Mouse (Mus musculus) lung, embryonic 14.5 days (tissue): ENCODE measurements around the gene a. TPM values are rescaled to one million over a fixed set of nuclear protein-coding genes. Genes with fewer than 3 reads are reported as not detected.
"Not testable (repeated sequence)": the region's sequence is repeated elsewhere in the genome, so short reads cannot be mapped to it uniquely, and the experiment has no call there.

Source experiments
- ATAC-seq: fragments of 200-750 bp; cut with Nextera tagmentation; 2 replicates; pipeline ENCODE4 v1.8.0; 2017; ENCODE audit warnings: mild to moderate bottlenecking, moderate TSS enrichment, moderate library complexity; ENCODE audit not compliant: insufficient read depth
- DNase-seq: peaks from one replicate; pipeline ENCODE4 v3.0.0-alpha.2; 2015
- H3K27ac ChIP-seq: fragments of 300-500 bp; sonication (generic); 2 replicates; pipeline ENCODE4 v1.5.1; 2014; ENCODE audit warnings: low read depth, mild to moderate bottlenecking, moderate library complexity
- H3K27me3 ChIP-seq: fragments of 300-500 bp; sonication (generic); 2 replicates; pipeline ENCODE4 v1.6.1; 2014; ENCODE audit warnings: low read length, control low read depth; ENCODE audit not compliant: insufficient read depth
- H3K36me3 ChIP-seq: fragments of 300-500 bp; sonication (generic); 2 replicates; pipeline ENCODE4 v1.6.1; 2014; ENCODE audit warnings: control low read depth; ENCODE audit not compliant: insufficient read depth
- H3K4me1 ChIP-seq: fragments of 300-500 bp; sonication (generic); 2 replicates; pipeline ENCODE4 v1.6.1; 2014; ENCODE audit warnings: antibody characterized with exemption, control low read depth; ENCODE audit not compliant: insufficient read depth
- H3K4me2 ChIP-seq: fragments of 300-500 bp; sonication (generic); 2 replicates; pipeline ENCODE4 v1.6.1; 2014; ENCODE audit warnings: mild to moderate bottlenecking
- H3K4me3 ChIP-seq: fragments of 300-500 bp; sonication (generic); 2 replicates; pipeline ENCODE4 v1.5.1; 2014; ENCODE audit warnings: low read depth, low read length
- H3K9ac ChIP-seq: fragments of 300-500 bp; sonication (generic); 2 replicates; pipeline ENCODE4 v1.6.1; 2014
- H3K9me3 ChIP-seq: fragments of 300-500 bp; sonication (generic); 2 replicates; pipeline ENCODE4 v1.6.1; 2016; ENCODE audit warnings: low read depth, low read length, control low read depth
- CTCF ChIP-seq: IDR thresholded peaks from 2 replicates; pipeline ENCODE4 v1.5.1; 2016; ENCODE audit warnings: antibody characterized with exemption, low read depth
- WGBS: fragments of 180-500 bp; shearing (Covaris S2); extraction: QIAGEN DNeasy Blood & Tissue Kit; methylation state at CpG from one replicate; pipeline ENCODE4 v1.1.7; 2014; 5-methylcytosine and 5-hydroxymethylcytosine counted together
- polyA plus RNA-seq: library from polyadenylated mRNA; unstranded; fragments of >200 nt; fragmentation: Nextera tagmentation; extraction: Ambion mirVana; gene quantifications from 2 replicates; pipeline ENCODE4 v1.2.1, GENCODE M21; 2014

Gene a
- polyA plus RNA-seq, 1 experiment from 2014 or later = not detected

- Histone ChIP-seq H3K4me3 (no peak overlapping the region), H3K4me1 (no peaks in the 10 kb centered on the region), H3K9ac (no peak overlapping the region), H3K4me2 (no peak overlapping the region), H3K36me3 (no peaks in the 10 kb centered on the region), H3K9me3 (no peaks in the 10 kb centered on the region), H3K27ac (no peak overlapping the region), H3K27me3 (no peaks in the 10 kb centered on the region)
- no peak for DNase-seq
- WGBS = 85% methylated on average over 3 of the region's 3 CpGs
- no peak for ATAC-seq
- TF ChIP-seq CTCF = no peak
Measured at GRCm38 (mm10) chr2:154902111-154902510, 110.9 kb downstream of the a start.

GRCm38 (mm10) chr2:154905796-154906195, 114.6 kb downstream of the a start:
- Histone ChIP-seq H3K9me3 (no peaks in the 10 kb centered on the region), H3K9ac (no peak overlapping the region), H3K27ac (no peak overlapping the region), H3K4me1 (no peaks in the 10 kb centered on the region), H3K27me3 (no peaks in the 10 kb centered on the region), H3K4me3 (no peak overlapping the region), H3K4me2 (no peak overlapping the region), H3K36me3 (no peaks in the 10 kb centered on the region)
- ATAC-seq (no peak), DNase-seq (no peak)
- no peak for TF ChIP-seq CTCF
- 47% methylated on average over 2 of the region's 2 CpGs for WGBS

GRCm38 (mm10) chr2:154908223-154908622, 117.0 kb downstream of the a start:
- WGBS = 34% methylated on average over 2 of the region's 2 CpGs

GRCm38 (mm10) chr2:154909789-154910188, 118.6 kb downstream of the a start:
- no peak overlapping the region for H3K4me2 ChIP-seq
- no peak overlapping the region for H3K4me3 ChIP-seq
- peak; percentile 20; the same call in 1 of the 2 replicates for TF ChIP-seq CTCF
- no peak overlapping the region for H3K9ac ChIP-seq
- DNase-seq (no peak), ATAC-seq (no peak)
- no peak overlapping the region for H3K27ac ChIP-seq
- no peaks in the 10 kb centered on the region for H3K9me3 ChIP-seq
- no peaks in the 10 kb centered on the region for H3K36me3 ChIP-seq
- WGBS = 78% methylated on average over 6 of the region's 6 CpGs
- H3K4me1 ChIP-seq = no peaks in the 10 kb centered on the region
- no peaks in the 10 kb centered on the region for H3K27me3 ChIP-seq

More at GRCm38 (mm10) chr2:154908223-154908622, 117.0 kb downstream of the a start:
- not testable (repeated sequence) for H3K9ac ChIP-seq, H3K4me1 ChIP-seq, ATAC-seq, H3K9me3 ChIP-seq, H3K4me3 ChIP-seq, DNase-seq, H3K36me3 ChIP-seq, H3K27me3 ChIP-seq, H3K4me2 ChIP-seq, H3K27ac ChIP-seq
- peak; percentile 41 for TF ChIP-seq CTCF

GRCm38 (mm10) chr2:154915922-154916541, 124.8 kb downstream of the a start:
- peaks cover 5% of the 10 kb centered on the region; the same call in 1 of the 2 replicates for H3K4me1 ChIP-seq
- ATAC-seq (peak; percentile 58), DNase-seq (peak; percentile 76)
- H3K4me2 ChIP-seq = peak overlapping the region; percentile 47
- H3K36me3 ChIP-seq = no peaks in the 10 kb centered on the region
- H3K27me3 ChIP-seq = no peaks in the 10 kb centered on the region
- WGBS = 43% methylated on average over 12 of the region's 12 CpGs
- H3K4me3 ChIP-seq = no peak overlapping the region
- TF ChIP-seq CTCF = no peak
- no peaks in the 10 kb centered on the region for H3K9me3 ChIP-seq
- H3K27ac ChIP-seq = peak overlapping the region; percentile 13; the same call in 1 of the 2 replicates
- peak overlapping the region; percentile 26; the same call in 1 of the 2 replicates for H3K9ac ChIP-seq

GRCm38 (mm10) chr2:154916547-154916946, 125.3 kb downstream of the a start:
- no peak overlapping the region for H3K4me3 ChIP-seq
- no peak overlapping the region for H3K27ac ChIP-seq
- ATAC-seq (peak; percentile 16; the same call in 1 of the 2 replicates), DNase-seq (peak; percentile 82)
- H3K4me1 ChIP-seq = peaks cover 5% of the 10 kb centered on the region; the same call in 1 of the 2 replicates
- H3K36me3 ChIP-seq = no peaks in the 10 kb centered on the region
- H3K9ac ChIP-seq = no peak overlapping the region
- TF ChIP-seq CTCF = peak; percentile 64
- H3K27me3 ChIP-seq = no peaks in the 10 kb centered on the region
- H3K9me3 ChIP-seq = no peaks in the 10 kb centered on the region
- no peak overlapping the region; the same call in 1 of the 2 replicates for H3K4me2 ChIP-seq
- 17% methylated on average over 2 of the region's 2 CpGs for WGBS

GRCm38 (mm10) chr2:154917866-154918641, 126.9 kb downstream of the a start:
- ATAC-seq (peak; percentile 93), DNase-seq (peak; percentile 85)
- H3K9ac ChIP-seq = no peak overlapping the region
- H3K27me3 ChIP-seq = no peaks in the 10 kb centered on the region
- H3K4me3 ChIP-seq = no peak overlapping the region
- TF ChIP-seq CTCF = no peak
- peaks cover 5% of the 10 kb centered on the region; the same call in 1 of the 2 replicates for H3K4me1 ChIP-seq
- H3K36me3 ChIP-seq = no peaks in the 10 kb centered on the region
- H3K4me2 ChIP-seq = no peak overlapping the region
- H3K27ac ChIP-seq = no peak overlapping the region
- H3K9me3 ChIP-seq = no peaks in the 10 kb centered on the region
- 37% methylated on average over 13 of the region's 13 CpGs for WGBS
